Mouse (Mus musculus): ENCODE measurements around the gene Gm45261. TPM values are rescaled to one million over a fixed set of nuclear protein-coding genes. Genes with fewer than 3 reads are reported as not detected.

Gm45261 gene
- polyA plus RNA-seq (2014; fragmentation: Nextera tagmentation; extraction: Ambion mirVana), result not detected in 2 replicates

DNA sequence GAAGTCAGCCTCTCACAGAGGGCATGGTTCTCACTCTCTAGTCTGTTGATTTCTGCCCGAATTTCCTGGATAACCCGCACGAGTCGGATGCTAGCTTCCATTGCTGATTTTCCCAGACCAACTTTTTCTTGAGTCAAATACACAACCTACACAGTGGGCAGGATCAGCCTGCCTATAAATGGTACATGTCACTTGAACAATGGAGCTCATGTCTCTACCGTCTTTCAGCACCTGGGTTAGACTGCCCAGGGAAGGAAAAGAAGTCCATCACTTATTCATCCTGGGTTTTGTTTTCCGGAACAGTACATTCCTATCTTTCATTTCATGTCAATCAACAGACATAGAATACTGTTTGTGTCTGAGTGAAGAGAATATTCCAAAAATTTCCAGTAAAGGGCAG, at the start of gene Gm45261:
Gene Gm45261, minus strand, starts transcription at position 101 of the 400 bp plus-strand sequence.
- Histone ChIP-seq H3K4me3 (ENCODE audit: low read depth, low read length) (no peak within 1 kb of the TSS), H3K9ac (ENCODE audit: low read length) (no peak within 1 kb of the TSS), H3K36me3 (ENCODE audit: control insufficient read depth, insufficient read depth, low read length) (no peaks in the 10 kb centered on the region), H3K27me3 (ENCODE audit: control insufficient read depth, insufficient read depth, low read length) (no peaks in the 10 kb centered on the region), H3K27ac (ENCODE audit: low read depth, low read length) (no peak within 1 kb of the TSS), H3K9me3 (ENCODE audit: control insufficient read depth, low read length) (no peaks in the 10 kb centered on the region), H3K4me1 (ENCODE audit: control insufficient read depth, insufficient read depth, low read length) (no peaks in the 10 kb centered on the region), H3K4me2 (no peak within 1 kb of the TSS)
- ATAC-seq (ENCODE audit: low FRiP score), result no peak
- no peak for DNase-seq (ENCODE audit: low spot score, missing footprints)
- WGBS, result 80% methylated on average over 6 of the region's 6 CpGs

DNA sequence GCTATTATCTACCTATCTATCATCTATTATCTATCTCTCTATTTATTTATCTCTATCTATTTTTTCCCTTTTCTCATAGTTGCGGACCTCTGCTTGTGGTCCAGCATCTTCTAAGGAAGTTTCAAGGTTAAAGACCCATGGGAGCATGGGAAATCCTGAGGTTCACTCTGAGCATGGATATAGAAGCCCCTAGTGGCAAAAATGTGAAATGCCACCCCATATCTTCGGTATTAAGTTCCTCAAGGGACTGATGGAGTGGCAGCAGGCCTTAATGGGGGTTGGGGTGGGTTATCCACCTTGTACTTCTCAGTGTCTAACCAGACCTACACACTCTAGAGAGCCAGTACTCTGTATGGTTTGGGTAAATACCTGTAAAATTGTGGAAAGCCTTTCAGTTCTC, 43.5 kb upstream of the Gm45261 start:
- Histone ChIP-seq H3K4me1 (ENCODE audit: control insufficient read depth, insufficient read depth, low read length) (no peaks in the 10 kb centered on the region), H3K9me3 (ENCODE audit: control insufficient read depth, low read length) (no peaks in the 10 kb centered on the region), H3K4me3 (ENCODE audit: low read depth, low read length) (no peak overlapping the region), H3K36me3 (ENCODE audit: control insufficient read depth, insufficient read depth, low read length) (no peaks in the 10 kb centered on the region), H3K9ac (ENCODE audit: low read length) (no peak overlapping the region), H3K4me2 (no peak overlapping the region), H3K27me3 (ENCODE audit: control insufficient read depth, insufficient read depth, low read length) (no peaks in the 10 kb centered on the region), H3K27ac (ENCODE audit: low read depth, low read length) (no peak overlapping the region)
- DNase-seq (ENCODE audit: low spot score, missing footprints) (no peak), ATAC-seq (ENCODE audit: low FRiP score) (no peak)
- 86% methylated on average over 2 of the region's 2 CpGs for WGBS

DNA sequence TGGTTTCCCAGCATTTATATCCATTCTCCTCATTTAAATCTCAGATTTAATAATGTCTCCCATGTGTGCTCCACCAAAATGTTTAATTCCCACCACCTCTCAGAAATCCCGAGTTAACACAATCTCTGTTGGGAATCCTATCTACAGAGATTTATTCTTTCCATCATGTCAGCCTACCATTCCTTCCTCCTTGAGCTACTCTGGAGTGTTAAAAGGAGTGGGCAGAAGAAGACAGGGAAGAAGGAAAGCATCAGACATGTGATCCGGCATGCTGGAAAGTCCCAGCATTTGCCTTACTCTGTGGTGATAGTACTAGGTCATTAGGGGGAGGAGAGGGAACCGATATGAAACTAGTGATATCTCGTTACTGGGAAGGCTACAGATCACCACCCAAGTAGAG, 42.8 kb upstream of the Gm45261 start:
- H3K4me1 ChIP-seq (ENCODE audit: control insufficient read depth, insufficient read depth, low read length), result no peaks in the 10 kb centered on the region
- DNase-seq (ENCODE audit: low spot score, missing footprints) (no peak), ATAC-seq (ENCODE audit: low FRiP score) (no peak)
- no peak overlapping the region for H3K9ac ChIP-seq (ENCODE audit: low read length)
- no peaks in the 10 kb centered on the region for H3K27me3 ChIP-seq (ENCODE audit: control insufficient read depth, insufficient read depth, low read length)
- H3K4me2 ChIP-seq, result no peak overlapping the region
- H3K27ac ChIP-seq (ENCODE audit: low read depth, low read length), result no peak overlapping the region
- H3K4me3 ChIP-seq (ENCODE audit: low read depth, low read length), result no peak overlapping the region
- no peaks in the 10 kb centered on the region for H3K36me3 ChIP-seq (ENCODE audit: control insufficient read depth, insufficient read depth, low read length)
- H3K9me3 ChIP-seq (ENCODE audit: control insufficient read depth, low read length), result no peaks in the 10 kb centered on the region
- 93% methylated on average over 4 of the region's 4 CpGs for WGBS

DNA sequence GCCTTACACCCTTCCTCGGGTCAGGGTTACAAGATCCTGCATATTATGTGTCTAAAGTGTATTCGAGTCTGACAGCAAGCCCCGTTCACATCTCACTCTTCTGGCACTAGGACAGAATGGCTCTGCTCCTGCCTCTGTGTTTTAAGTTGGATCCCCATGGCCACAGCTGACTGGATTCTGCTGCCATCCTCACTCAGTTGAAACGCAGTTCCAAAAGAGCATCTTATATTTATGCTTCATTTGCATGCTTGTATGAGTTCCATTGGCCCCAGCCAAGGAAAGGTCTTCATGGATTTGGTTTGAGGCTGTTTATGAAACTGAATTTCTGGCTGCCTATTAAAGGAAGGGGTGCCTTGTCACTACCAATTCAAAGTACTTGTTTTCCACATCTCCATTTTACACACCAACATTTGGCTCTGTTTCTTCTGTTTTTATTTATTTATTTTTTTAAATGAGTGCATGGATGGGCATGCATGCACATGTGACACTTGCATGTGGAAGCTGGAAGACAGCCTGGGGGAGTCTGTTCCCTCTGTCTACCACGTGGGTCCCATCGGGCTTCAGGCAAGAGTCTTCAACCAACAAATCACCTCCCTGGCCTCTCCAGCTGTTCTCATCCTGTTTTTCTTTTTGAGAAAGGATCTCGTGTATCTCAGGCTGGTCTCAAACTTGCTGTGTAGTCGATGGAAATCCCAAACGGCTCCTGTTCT, 41.4 kb upstream of the Gm45261 start:
- no peak overlapping the region for H3K4me3 ChIP-seq (ENCODE audit: low read depth, low read length)
- H3K4me2 ChIP-seq, result no peak overlapping the region
- H3K27ac ChIP-seq (ENCODE audit: low read depth, low read length), result no peak overlapping the region
- no peaks in the 10 kb centered on the region for H3K9me3 ChIP-seq (ENCODE audit: control insufficient read depth, low read length)
- no peaks in the 10 kb centered on the region for H3K27me3 ChIP-seq (ENCODE audit: control insufficient read depth, insufficient read depth, low read length)
- ATAC-seq (ENCODE audit: low FRiP score) (no peak), DNase-seq (ENCODE audit: low spot score, missing footprints) (no peak)
- no peak overlapping the region for H3K9ac ChIP-seq (ENCODE audit: low read length)
- H3K36me3 ChIP-seq (ENCODE audit: control insufficient read depth, insufficient read depth, low read length), result no peaks in the 10 kb centered on the region
- no peaks in the 10 kb centered on the region for H3K4me1 ChIP-seq (ENCODE audit: control insufficient read depth, insufficient read depth, low read length)
- 85% methylated on average over 9 of the region's 9 CpGs for WGBS

DNA sequence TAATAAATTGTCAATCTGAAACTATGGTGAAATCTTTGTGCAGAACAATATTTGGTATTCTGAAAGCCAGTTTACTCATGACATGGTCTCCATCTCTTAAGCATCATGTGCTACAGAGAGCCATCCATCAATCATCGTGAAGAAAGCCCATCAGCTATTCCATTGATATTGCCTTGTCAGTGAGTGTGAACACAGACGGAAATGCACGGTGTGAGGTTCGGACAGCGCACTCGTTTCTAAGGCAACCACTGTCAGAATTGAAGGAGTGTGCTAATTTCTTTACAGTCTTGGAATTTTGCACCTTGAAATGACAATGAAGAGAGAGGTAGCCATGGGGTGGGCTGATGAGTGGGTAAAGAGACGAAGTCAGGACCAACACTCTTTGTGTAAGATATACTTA, 38.0 kb upstream of the Gm45261 start:
- no peak for DNase-seq (ENCODE audit: low spot score, missing footprints)
- Histone ChIP-seq H3K9ac (ENCODE audit: low read length) (no peak overlapping the region), H3K4me3 (ENCODE audit: low read depth, low read length) (no peak overlapping the region), H3K4me2 (no peak overlapping the region), H3K4me1 (ENCODE audit: control insufficient read depth, insufficient read depth, low read length) (no peaks in the 10 kb centered on the region), H3K9me3 (ENCODE audit: control insufficient read depth, low read length) (no peaks in the 10 kb centered on the region), H3K36me3 (ENCODE audit: control insufficient read depth, insufficient read depth, low read length) (no peaks in the 10 kb centered on the region), H3K27me3 (ENCODE audit: control insufficient read depth, insufficient read depth, low read length) (no peaks in the 10 kb centered on the region), H3K27ac (ENCODE audit: low read depth, low read length) (no peak overlapping the region)
- no peak for ATAC-seq (ENCODE audit: low FRiP score)
- 75% methylated on average over 7 of the region's 7 CpGs for WGBS

DNA sequence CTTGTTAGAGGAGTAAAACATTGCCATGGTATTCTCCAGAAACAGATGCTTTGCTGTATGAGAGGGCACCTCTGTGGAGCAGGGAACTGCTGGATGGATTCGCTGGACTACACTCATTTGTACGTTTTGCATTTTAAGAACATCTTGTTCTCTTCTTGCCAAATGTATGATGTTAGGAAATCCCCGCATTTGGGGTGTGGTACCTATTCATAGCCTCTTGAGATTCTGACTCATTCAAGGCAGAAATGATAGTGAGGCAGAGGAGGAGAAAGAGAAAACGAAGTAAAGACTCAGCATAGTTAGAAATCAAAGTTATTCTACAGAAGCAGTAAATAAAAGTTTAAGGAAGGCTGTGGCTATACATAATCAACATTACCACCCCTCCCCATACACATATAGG, 35.1 kb upstream of the Gm45261 start:
- Histone ChIP-seq H3K36me3 (ENCODE audit: control insufficient read depth, insufficient read depth, low read length) (no peaks in the 10 kb centered on the region), H3K4me1 (ENCODE audit: control insufficient read depth, insufficient read depth, low read length) (no peaks in the 10 kb centered on the region), H3K27me3 (ENCODE audit: control insufficient read depth, insufficient read depth, low read length) (no peaks in the 10 kb centered on the region), H3K9ac (ENCODE audit: low read length) (no peak overlapping the region), H3K4me3 (ENCODE audit: low read depth, low read length) (no peak overlapping the region), H3K9me3 (ENCODE audit: control insufficient read depth, low read length) (no peaks in the 10 kb centered on the region), H3K27ac (ENCODE audit: low read depth, low read length) (no peak overlapping the region), H3K4me2 (no peak overlapping the region)
- no peak for ATAC-seq (ENCODE audit: low FRiP score)
- 86% methylated on average over 4 of the region's 4 CpGs for WGBS
- DNase-seq (ENCODE audit: low spot score, missing footprints), result no peak

DNA sequence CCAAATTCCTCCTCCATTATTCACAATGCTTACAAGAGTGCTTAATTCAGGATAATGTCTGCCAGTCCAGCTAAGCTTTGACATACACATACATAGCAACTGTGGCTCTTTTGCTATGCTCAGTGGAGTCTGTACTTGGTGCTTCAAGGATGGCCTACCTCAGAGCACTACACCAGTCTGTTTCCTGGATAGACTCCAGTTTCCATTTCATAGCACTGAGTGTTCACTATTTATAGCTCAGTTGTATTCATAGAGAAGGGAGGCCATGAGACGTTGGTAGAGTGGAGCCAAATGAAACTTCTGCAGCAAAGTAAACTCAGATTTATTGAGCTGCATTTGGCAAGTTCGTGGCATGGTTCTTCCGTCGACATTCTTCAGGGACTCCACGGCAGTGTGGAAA, 22.2 kb upstream of the Gm45261 start:
- Histone ChIP-seq H3K9ac (ENCODE audit: low read length) (no peak overlapping the region), H3K36me3 (ENCODE audit: control insufficient read depth, insufficient read depth, low read length) (no peaks in the 10 kb centered on the region), H3K4me2 (no peak overlapping the region), H3K4me3 (ENCODE audit: low read depth, low read length) (no peak overlapping the region), H3K27ac (ENCODE audit: low read depth, low read length) (no peak overlapping the region), H3K4me1 (ENCODE audit: control insufficient read depth, insufficient read depth, low read length) (no peaks in the 10 kb centered on the region), H3K27me3 (ENCODE audit: control insufficient read depth, insufficient read depth, low read length) (no peaks in the 10 kb centered on the region), H3K9me3 (ENCODE audit: control insufficient read depth, low read length) (no peaks in the 10 kb centered on the region)
- DNase-seq (ENCODE audit: low spot score, missing footprints), result no peak
- WGBS, result 89% methylated on average over 5 of the region's 5 CpGs
- no peak for ATAC-seq (ENCODE audit: low FRiP score)

DNA sequence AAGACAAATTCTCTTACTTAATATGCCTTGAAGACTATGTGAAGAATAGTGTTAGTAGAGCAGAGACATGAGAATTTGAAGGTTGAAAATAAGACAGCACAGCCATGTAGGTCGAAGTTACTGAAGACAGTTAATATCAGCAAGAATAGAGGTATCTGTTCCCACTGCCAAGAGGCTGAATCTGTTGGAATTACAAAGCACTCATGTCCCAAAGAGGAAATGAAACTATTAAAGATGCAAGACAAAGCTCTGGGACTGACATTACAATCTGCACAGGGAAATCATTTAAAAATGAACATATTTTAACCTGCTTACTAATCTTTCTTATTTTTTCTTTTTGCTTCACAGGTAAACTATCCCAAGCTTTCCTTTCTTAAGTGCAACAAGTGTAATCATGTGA, 13.7 kb upstream of the Gm45261 start:
- WGBS, result 77% methylated on average over 1 of the region's 1 CpGs
- ATAC-seq (ENCODE audit: low FRiP score) (no peak), DNase-seq (ENCODE audit: low spot score, missing footprints) (no peak)

DNA sequence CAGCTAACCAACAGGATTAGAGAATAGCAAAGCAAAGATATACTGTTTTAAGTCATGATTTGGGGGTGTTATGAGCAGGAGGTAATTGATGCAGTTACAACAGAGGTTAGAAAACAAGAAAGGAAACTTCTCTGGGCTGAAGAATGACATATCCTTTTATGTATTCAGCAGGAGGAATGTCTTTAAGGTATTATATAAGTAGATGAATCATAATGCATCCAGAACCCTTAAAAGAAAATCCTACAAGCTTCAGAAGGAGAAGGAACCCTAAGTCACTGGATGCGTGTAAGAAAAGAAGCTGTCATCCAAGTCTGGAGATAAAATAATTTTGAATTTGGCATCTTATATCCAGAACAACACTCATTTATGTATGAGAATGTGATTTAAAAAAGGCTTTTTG, 11.1 kb upstream of the Gm45261 start:
- Histone ChIP-seq H3K4me2 (no peak overlapping the region), H3K36me3 (ENCODE audit: control insufficient read depth, insufficient read depth, low read length) (no peaks in the 10 kb centered on the region), H3K9ac (ENCODE audit: low read length) (no peak overlapping the region), H3K4me3 (ENCODE audit: low read depth, low read length) (no peak overlapping the region), H3K9me3 (ENCODE audit: control insufficient read depth, low read length) (no peaks in the 10 kb centered on the region), H3K27me3 (ENCODE audit: control insufficient read depth, insufficient read depth, low read length) (no peaks in the 10 kb centered on the region), H3K4me1 (ENCODE audit: control insufficient read depth, insufficient read depth, low read length) (no peaks in the 10 kb centered on the region), H3K27ac (ENCODE audit: low read depth, low read length) (no peak overlapping the region)
- ATAC-seq (ENCODE audit: low FRiP score) (no peak), DNase-seq (ENCODE audit: low spot score, missing footprints) (no peak)
- WGBS, result 100% methylated on average over 1 of the region's 1 CpGs

More for the DNA sequence above, 13.7 kb upstream of the Gm45261 start:
- H3K4me2 ChIP-seq, result no peak overlapping the region
- no peaks in the 10 kb centered on the region for H3K27me3 ChIP-seq (ENCODE audit: control insufficient read depth, insufficient read depth, low read length)
- H3K9ac ChIP-seq (ENCODE audit: low read length), result no peak overlapping the region
- no peak overlapping the region for H3K4me3 ChIP-seq (ENCODE audit: low read depth, low read length)
- H3K27ac ChIP-seq (ENCODE audit: low read depth, low read length), result no peak overlapping the region
- no peaks in the 10 kb centered on the region for H3K36me3 ChIP-seq (ENCODE audit: control insufficient read depth, insufficient read depth, low read length)
- no peaks in the 10 kb centered on the region for H3K4me1 ChIP-seq (ENCODE audit: control insufficient read depth, insufficient read depth, low read length)
- no peaks in the 10 kb centered on the region for H3K9me3 ChIP-seq (ENCODE audit: control insufficient read depth, low read length)
